In genomic region chr2:124605341-124605740, GRCm38 (mm10) we compare ENCODE assay signal across 16 mouse cellular contexts.
A peak's percentile ranks its signal among the peaks of the same experiment; 100 is the strongest.
DNase-seq lines count a peak whose midpoint lies in the region; ATAC-seq and TF ChIP-seq lines count a peak whose summit lies in the region.
"Had no signal": no experiment of that assay in that cellular context is flagged by ENCODE, and none has a peak within 500 bp of the region (broad histone marks: within the 10 kb centered on the region; RNA-seq: fewer than 3 reads in every experiment).

No protein-coding gene starts in this region.

- H3K9ac ChIP-seq in heart, adult 2 months (ENCODE audit: low read depth, low read length) = no peak overlapping the region
- H3K9ac ChIP-seq in liver, adult 2 months (ENCODE audit: low read depth, low read length) = no peak overlapping the region
- H3K9ac ChIP-seq in liver, embryonic 11.5 days (ENCODE audit: low read depth, low read length) = no peak overlapping the region
- H3K9ac ChIP-seq in hindbrain, embryonic 11.5 days (ENCODE audit: low read depth, low read length) = no peak overlapping the region
- H3K9ac ChIP-seq: liver, embryonic 15.5 days; neural tube, embryonic 12.5 days had no signal

- H3K4me2 ChIP-seq in liver, embryonic 11.5 days = no peak overlapping the region
- no peak overlapping the region for H3K4me2 ChIP-seq in hindbrain, embryonic 11.5 days (replicated peaks; ENCODE audit: low read depth, low read length)
- H3K4me2 ChIP-seq: heart, embryonic 11.5 days; liver, embryonic 15.5 days; neural tube, embryonic 12.5 days had no signal

- TF ChIP-seq POLR2A in heart, adult 2 months (IDR thresholded peaks at IDR 0.05; ENCODE audit: insufficient read depth, low read depth, low read length) = no peak
- no peak for TF ChIP-seq POLR2A in liver, adult 2 months (IDR thresholded peaks at IDR 0.05; ENCODE audit: extremely low read depth, insufficient read depth, low read length)

- intact Hi-C loops in heart, adult 2 months (cut with DNase I) = loop anchor here (1.0 to 10.0 kb wide), 3 partner anchors 300 to 519 kb away; partner anchors contain the start of gene Myef2

- H3K27me3 ChIP-seq in heart, adult 2 months (ENCODE audit: control insufficient read depth, insufficient read depth, low read length) = no peaks in the 10 kb centered on the region
- H3K27me3 ChIP-seq in liver, adult 2 months (ENCODE audit: control insufficient read depth, insufficient read depth, low read length) = no peaks in the 10 kb centered on the region
- H3K27me3 ChIP-seq in liver, embryonic 11.5 days (replicated peaks; ENCODE audit: control insufficient read depth, insufficient read depth, low read length) = peaks cover 10% of the 10 kb centered on the region
- peaks cover 3% of the 10 kb centered on the region for H3K27me3 ChIP-seq in hindbrain, embryonic 11.5 days (ENCODE audit: control insufficient read depth, insufficient read depth, low read length)
- H3K27me3 ChIP-seq: neural tube, embryonic 12.5 days had no signal

- H3K9me3 ChIP-seq in liver, embryonic 11.5 days (ENCODE audit: control insufficient read depth, low read length) = no peaks in the 10 kb centered on the region
- no peaks in the 10 kb centered on the region for H3K9me3 ChIP-seq in hindbrain, embryonic 11.5 days (ENCODE audit: control insufficient read depth, low read length)
- H3K9me3 ChIP-seq: limb, embryonic 10.5 days; liver, embryonic 15.5 days; neural tube, embryonic 12.5 days had no signal

- no peak for ATAC-seq in liver, embryonic 11.5 days (replicated peaks; ENCODE audit: low FRiP score)
- ATAC-seq in hindbrain, embryonic 11.5 days (ENCODE audit: low FRiP score) = no peak

- H3K36me3 ChIP-seq in heart, adult 2 months (ENCODE audit: control insufficient read depth, insufficient read depth, low read length) = no peaks in the 10 kb centered on the region
- no peaks in the 10 kb centered on the region for H3K36me3 ChIP-seq in liver, adult 2 months (ENCODE audit: control insufficient read depth, insufficient read depth, low read length)
- no peaks in the 10 kb centered on the region for H3K36me3 ChIP-seq in liver, embryonic 11.5 days (ENCODE audit: control insufficient read depth, insufficient read depth, low read length)
- no peaks in the 10 kb centered on the region for H3K36me3 ChIP-seq in hindbrain, embryonic 11.5 days (ENCODE audit: control insufficient read depth, insufficient read depth, low read length)
- H3K36me3 ChIP-seq: limb, embryonic 10.5 days; liver, embryonic 15.5 days; neural tube, embryonic 12.5 days had no signal

- TF ChIP-seq EP300 in heart, adult 2 months (IDR thresholded peaks at IDR 0.05; ENCODE audit: insufficient read depth, low read depth, low read length) = no peak

- H3K4me1 ChIP-seq in heart, adult 2 months (ENCODE audit: control insufficient read depth, insufficient read depth, low read length) = peaks cover 2% of the 10 kb centered on the region; the same call in 1 of the 2 replicates
- H3K4me1 ChIP-seq in liver, adult 2 months (ENCODE audit: control insufficient read depth, insufficient read depth, low read length) = no peaks in the 10 kb centered on the region; the same call in 1 of the 2 replicates
- H3K4me1 ChIP-seq in liver, embryonic 11.5 days (replicated peaks; ENCODE audit: control insufficient read depth, insufficient read depth, low read length) = peaks cover 2% of the 10 kb centered on the region; the same call in 1 of the 2 replicates
- no peaks in the 10 kb centered on the region for H3K4me1 ChIP-seq in hindbrain, embryonic 11.5 days (replicated peaks; ENCODE audit: control insufficient read depth, insufficient read depth, low read length)

- 78% methylated on average over 1 of the region's 1 CpGs for WGBS in heart, adult 2 months
- 38% methylated on average over 1 of the region's 1 CpGs for WGBS in liver, adult 2 months
- WGBS in liver, embryonic 11.5 days = 71% methylated on average over 1 of the region's 1 CpGs
- WGBS in hindbrain, embryonic 11.5 days = 79% methylated on average over 1 of the region's 1 CpGs

- H3K79me2 ChIP-seq in heart, adult 2 months (replicated peaks; ENCODE audit: control insufficient read depth, insufficient read depth, low read length) = no peaks in the 10 kb centered on the region
- no peaks in the 10 kb centered on the region for H3K79me2 ChIP-seq in liver, adult 2 months (ENCODE audit: control insufficient read depth, insufficient read depth, low read length)

- no peak overlapping the region for H3K27ac ChIP-seq in heart, adult 2 months
- no peak overlapping the region for H3K27ac ChIP-seq in liver, adult 2 months (replicated peaks; ENCODE audit: insufficient read depth, low read depth, low read length)
- H3K27ac ChIP-seq in liver, embryonic 11.5 days (ENCODE audit: low read depth, low read length) = no peak overlapping the region
- H3K27ac ChIP-seq in hindbrain, embryonic 11.5 days (ENCODE audit: low read depth, low read length) = no peak overlapping the region
- H3K27ac ChIP-seq: limb, embryonic 10.5 days; liver, embryonic 15.5 days; macrophage; neural tube, embryonic 12.5 days had no signal

- H3K4me3 ChIP-seq in heart, adult 2 months = no peak overlapping the region
- no peak overlapping the region for H3K4me3 ChIP-seq in liver, adult 2 months (ENCODE audit: insufficient read depth, low read depth, low read length)
- no peak overlapping the region for H3K4me3 ChIP-seq in liver, embryonic 11.5 days (ENCODE audit: low read depth, low read length)
- H3K4me3 ChIP-seq in hindbrain, embryonic 11.5 days (ENCODE audit: low read depth, low read length) = no peak overlapping the region
- H3K4me3 ChIP-seq: limb, embryonic 10.5 days; liver, embryonic 15.5 days; neural tube, embryonic 12.5 days had no signal

- no peak for DNase-seq in heart, adult 2 months
- no peak for DNase-seq in heart, adult 11 months
- peak; percentile 27 for DNase-seq in liver, adult 2 months (ENCODE audit: extremely low read depth, low read depth, low spot score)
- no peak for DNase-seq in liver, embryonic 11.5 days (ENCODE audit: low spot score)
- DNase-seq in ES-CJ7 (ENCODE audit: low read depth, low spot score) = peak; percentile 3
- DNase-seq in adipocyte (ENCODE audit: low spot score) = peak; percentile 78
- DNase-seq in hindbrain, embryonic 11.5 days (ENCODE audit: low spot score) = no peak
- DNase-seq: gastrocnemius, postnatal 25 days; heart, postnatal 4 days; kidney, postnatal 4 days; layer of hippocampus, postnatal 36 days had no signal

- TF ChIP-seq CTCF in heart, adult 2 months (IDR thresholded peaks at IDR 0.05) = peak; percentile 83
- TF ChIP-seq CTCF in liver, adult 2 months (IDR thresholded peaks at IDR 0.05; ENCODE audit: low read depth, low read length) = no peak

Comparison
In these comparisons a context has a peak if more than half of its experiments do, and no peak if none do; other contexts are left out.
1. DNase-seq: peak in liver, adult 2 months (single experiment), ES-CJ7 (single experiment) and adipocyte (single experiment); none in heart, adult 2 months (0 of 2), heart, adult 11 months (single experiment), liver, embryonic 11.5 days (single experiment) and hindbrain, embryonic 11.5 days (single experiment).